Mouse (Mus musculus) stomach, embryonic 16.5 days (tissue): ENCODE measurements around the gene Tgif2. TPM values are rescaled to one million over a fixed set of nuclear protein-coding genes. Genes with fewer than 3 reads are reported as not detected.
"Not testable (repeated sequence)": the region's sequence is repeated elsewhere in the genome, so short reads cannot be mapped to it uniquely, and the experiment has no call there.

Experiments used
- ATAC-seq: fragments of 200-750 bp; cut with Nextera tagmentation; 2 replicates; pipeline ENCODE4 v1.8.0; 2017; ENCODE audit warnings: moderate number of reproducible peaks, moderate TSS enrichment; ENCODE audit not compliant: insufficient read depth, low FRiP score
- H3K27ac ChIP-seq: fragments of 300-500 bp; sonication (generic); 2 replicates; pipeline ENCODE4 v1.5.1; 2014; ENCODE audit warnings: low read length
- H3K27me3 ChIP-seq: fragments of 300-500 bp; sonication (generic); 2 replicates; pipeline ENCODE4 v1.6.1; 2014; ENCODE audit warnings: low read length, control low read depth, mixed read lengths; ENCODE audit not compliant: control insufficient read depth, insufficient read depth
- H3K36me3 ChIP-seq: fragments of 300-500 bp; sonication (generic); 2 replicates; pipeline ENCODE4 v1.6.1; 2014; ENCODE audit warnings: low read length; ENCODE audit not compliant: control insufficient read depth, insufficient read depth
- H3K4me1 ChIP-seq: fragments of 300-500 bp; sonication (generic); 2 replicates; pipeline ENCODE4 v1.6.1; 2014; ENCODE audit warnings: low read length, control low read depth, mixed read lengths; ENCODE audit not compliant: control insufficient read depth, insufficient read depth
- H3K4me2 ChIP-seq: fragments of 300-500 bp; sonication (generic); 2 replicates; pipeline ENCODE4 v1.6.1; 2014; ENCODE audit warnings: low read depth, low read length, mixed read lengths
- H3K4me3 ChIP-seq: fragments of 300-500 bp; sonication (generic); replicated peaks from 2 replicates; pipeline ENCODE4 v1.5.1; 2014; ENCODE audit warnings: mild to moderate bottlenecking, low read length
- H3K9ac ChIP-seq: fragments of 300-500 bp; sonication (generic); 2 replicates; pipeline ENCODE4 v1.6.1; 2014; ENCODE audit warnings: low read length
- H3K9me3 ChIP-seq: fragments of 300-500 bp; sonication (generic); replicated peaks from 2 replicates; pipeline ENCODE4 v1.6.1; 2016; ENCODE audit warnings: low read length, control low read depth; ENCODE audit not compliant: control insufficient read depth
- WGBS: fragments of 180-500 bp; shearing (Covaris S2); extraction: QIAGEN DNeasy Blood & Tissue Kit; methylation state at CpG from one replicate; pipeline ENCODE4 v1.1.7; 2014; 5-methylcytosine and 5-hydroxymethylcytosine counted together
- polyA plus RNA-seq: library from polyadenylated mRNA; unstranded; fragments of >200 nt; fragmentation: Nextera tagmentation; extraction: Ambion mirVana; gene quantifications from 2 replicates; pipeline ENCODE4 v1.2.1, GENCODE M21; 2015

Gene Tgif2
- polyA plus RNA-seq, 1 experiment from 2014 or later: 36.5 TPM

GRCm38 (mm10) chr2:156811556-156811955 is 28.3 kb upstream of the Tgif2 start:
- no peaks in the 10 kb centered on the region for H3K9me3 ChIP-seq
- no peaks in the 10 kb centered on the region for H3K36me3 ChIP-seq
- H3K4me1 ChIP-seq: peaks cover 15% of the 10 kb centered on the region
- H3K27ac ChIP-seq: no peak overlapping the region
- H3K9ac ChIP-seq: no peak overlapping the region
- H3K4me2 ChIP-seq: no peak overlapping the region
- WGBS: 73% methylated on average over 5 of the region's 5 CpGs
- H3K4me3 ChIP-seq: no peak overlapping the region
- H3K27me3 ChIP-seq: no peaks in the 10 kb centered on the region
- no peak for ATAC-seq

- no peak overlapping the region for H3K4me2 ChIP-seq
- 12% methylated on average over 8 of the region's 8 CpGs for WGBS
- H3K4me1 ChIP-seq: peaks cover 15% of the 10 kb centered on the region
- H3K9ac ChIP-seq: no peak overlapping the region
- H3K4me3 ChIP-seq: no peak overlapping the region
- H3K9me3 ChIP-seq: no peaks in the 10 kb centered on the region
- peak; percentile 40; the same call in 1 of the 2 replicates for ATAC-seq
- no peaks in the 10 kb centered on the region for H3K27me3 ChIP-seq
- H3K36me3 ChIP-seq: no peaks in the 10 kb centered on the region
- H3K27ac ChIP-seq: peak overlapping the region; percentile 76
Observed at GRCm38 (mm10) chr2:156814344-156814801, 25.4 kb upstream of the Tgif2 start.

- peaks cover 15% of the 10 kb centered on the region for H3K4me1 ChIP-seq
- peak overlapping the region; percentile 76 for H3K27ac ChIP-seq
- H3K4me3 ChIP-seq: no peak overlapping the region
- H3K27me3 ChIP-seq: no peaks in the 10 kb centered on the region
- H3K4me2 ChIP-seq: no peak overlapping the region
- WGBS: 17% methylated on average over 5 of the region's 5 CpGs
- no peaks in the 10 kb centered on the region for H3K9me3 ChIP-seq
- 0 out of 2 replicates have a peak, but pooled peaks have one; percentile 10 for ATAC-seq
- H3K36me3 ChIP-seq: no peaks in the 10 kb centered on the region
- peak overlapping the region; percentile 38; the same call in 1 of the 2 replicates for H3K9ac ChIP-seq
Observed at GRCm38 (mm10) chr2:156814893-156815292, 24.9 kb upstream of the Tgif2 start.

DNA sequence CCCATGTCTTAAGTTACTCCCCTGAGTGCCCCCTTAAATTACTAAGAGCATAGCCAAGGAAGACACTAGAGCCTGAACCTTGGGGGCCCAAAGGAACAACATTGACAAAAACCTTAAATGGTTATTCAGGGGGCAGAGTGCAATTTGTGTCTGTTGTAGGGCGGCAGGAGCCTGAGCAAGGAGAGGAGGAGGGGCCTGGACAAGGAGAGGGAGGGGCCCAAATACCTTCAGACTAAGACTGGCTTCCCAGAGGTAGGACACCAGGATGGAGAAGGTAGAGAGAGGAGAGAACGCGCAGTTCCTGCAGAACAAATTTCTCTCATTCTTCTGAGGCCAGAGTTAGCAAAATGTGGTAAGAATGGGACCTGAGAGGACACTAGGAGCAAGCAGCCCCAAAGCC is 24.4 kb upstream of the Tgif2 start:
- 64% methylated on average over 3 of the region's 3 CpGs for whole genome bisulfite sequencing
- H3K4me2 ChIP-seq: no peak overlapping the region

DNA sequence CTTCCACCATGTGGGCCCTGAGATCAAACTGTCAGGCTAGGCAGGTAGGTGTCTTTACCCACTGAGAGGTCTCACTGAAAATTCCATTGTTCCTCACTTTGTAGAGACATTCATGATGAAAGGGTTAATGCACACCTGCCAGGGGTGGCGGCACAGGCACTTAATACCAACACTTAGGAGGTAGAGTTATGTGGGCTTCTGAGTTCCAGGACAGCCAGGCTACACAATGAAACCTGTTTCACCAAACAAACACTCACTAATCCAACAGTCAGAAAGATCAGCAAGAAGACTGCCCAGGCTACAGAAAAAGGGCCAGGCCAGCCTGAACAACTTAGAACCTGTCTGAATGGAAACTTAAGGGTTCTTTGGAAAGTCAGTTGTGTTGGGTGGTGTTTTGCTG is 23.7 kb upstream of the Tgif2 start:
- no peaks in the 10 kb centered on the region for H3K27me3 ChIP-seq
- no peak overlapping the region for H3K4me3 ChIP-seq
- 67% methylated on average over 1 of the region's 1 CpGs for WGBS
- no peaks in the 10 kb centered on the region for H3K36me3 ChIP-seq
- no peak overlapping the region for H3K9ac ChIP-seq
- H3K27ac ChIP-seq: no peak overlapping the region
- no peak for ATAC-seq
- no peak overlapping the region for H3K4me2 ChIP-seq
- H3K4me1 ChIP-seq: peaks cover 15% of the 10 kb centered on the region
- no peaks in the 10 kb centered on the region for H3K9me3 ChIP-seq

More for the DNA sequence above, 24.4 kb upstream of the Tgif2 start:
- Histone ChIP-seq H3K27ac (peak overlapping the region; percentile 76), H3K4me1 (peaks cover 15% of the 10 kb centered on the region), H3K9me3 (no peaks in the 10 kb centered on the region), H3K36me3 (no peaks in the 10 kb centered on the region), H3K9ac (no peak overlapping the region), H3K27me3 (no peaks in the 10 kb centered on the region), H3K4me3 (no peak overlapping the region)
- ATAC-seq: no peak

- not testable (repeated sequence) for H3K27me3 ChIP-seq, H3K4me1 ChIP-seq, H3K36me3 ChIP-seq, H3K9me3 ChIP-seq, H3K9ac ChIP-seq, H3K4me3 ChIP-seq, ATAC-seq, H3K27ac ChIP-seq, H3K4me2 ChIP-seq
- 86% methylated on average over 6 of the region's 6 CpGs for WGBS
Observed at GRCm38 (mm10) chr2:156825128-156825527, 14.7 kb upstream of the Tgif2 start.

GRCm38 (mm10) chr2:156834336-156834735 is 5.5 kb upstream of the Tgif2 start:
- Histone ChIP-seq H3K36me3 (peaks cover 38% of the 10 kb centered on the region), H3K4me1 (peaks cover 13% of the 10 kb centered on the region; the same call in 1 of the 2 replicates), H3K9ac (no peak overlapping the region), H3K27me3 (no peaks in the 10 kb centered on the region), H3K27ac (no peak overlapping the region), H3K9me3 (peaks cover 19% of the 10 kb centered on the region), H3K4me2 (no peak overlapping the region), H3K4me3 (no peak overlapping the region)
- WGBS: 96% methylated on average over 11 of the region's 11 CpGs
- no peak for ATAC-seq

- 48% methylated on average over 6 of the region's 6 CpGs for WGBS
- peak overlapping the region; percentile 88 for H3K4me3 ChIP-seq
- peak overlapping the region; percentile 94 for H3K9ac ChIP-seq
Observed at GRCm38 (mm10) chr2:156838839-156839238, 968 bp upstream of the Tgif2 start.

DNA sequence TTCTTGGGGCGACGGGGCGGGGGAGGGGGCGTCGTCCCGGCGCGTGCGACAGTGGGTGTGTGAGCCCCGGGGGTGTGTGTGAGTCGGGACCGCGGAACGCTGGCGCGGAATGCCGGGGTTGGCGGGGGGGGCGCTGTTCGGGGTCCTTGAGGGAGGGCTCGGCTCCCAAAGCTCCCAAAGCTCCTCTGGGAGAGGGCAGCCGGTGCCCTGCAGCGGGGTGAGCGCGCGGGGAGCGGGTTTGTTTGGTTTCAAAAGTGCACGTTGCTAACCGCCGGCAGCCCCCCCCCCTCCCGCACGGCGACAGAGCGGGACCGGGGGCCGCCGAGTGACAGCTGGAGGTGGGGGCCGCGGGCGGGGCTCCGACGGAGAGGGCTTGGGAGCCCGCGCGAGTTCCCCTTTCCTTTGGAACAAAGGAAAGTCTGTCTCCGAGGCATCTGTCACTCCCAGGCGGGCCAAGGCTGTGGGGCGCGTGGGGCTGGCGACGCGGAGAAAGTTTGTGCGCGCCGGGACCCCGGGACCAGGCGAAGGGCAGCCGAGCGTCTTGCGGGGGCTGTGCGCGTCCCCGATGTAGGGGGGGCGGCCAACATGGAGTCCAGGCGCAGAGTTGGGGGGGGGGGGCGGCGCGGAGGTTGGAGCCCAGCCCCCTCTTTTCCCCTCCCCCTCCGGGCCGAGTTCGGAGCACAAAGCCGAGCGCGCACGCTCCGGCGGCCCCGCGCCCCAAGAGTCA is 657 bp downstream of the Tgif2 start:
- Histone ChIP-seq H3K36me3 (0 out of 2 replicates have a peak, but pooled peaks cover 4% of the 10 kb centered on the region), H3K4me3 (peak overlapping the region; percentile 88), H3K9me3 (no peaks in the 10 kb centered on the region), H3K27ac (peak overlapping the region; percentile 95), H3K4me2 (peak overlapping the region; percentile 63), H3K4me1 (peaks cover 52% of the 10 kb centered on the region), H3K9ac (peak overlapping the region; percentile 94), H3K27me3 (no peaks in the 10 kb centered on the region)
- ATAC-seq: peak; percentile 25
- 1% methylated on average over 62 of the region's 79 CpGs for WGBS

More at GRCm38 (mm10) chr2:156838839-156839238, 968 bp upstream of the Tgif2 start:
- 0 out of 2 replicates have a peak, but pooled peaks cover 10% of the 10 kb centered on the region for H3K36me3 ChIP-seq
- ATAC-seq: no peak
- no peaks in the 10 kb centered on the region for H3K27me3 ChIP-seq
- H3K4me2 ChIP-seq: peak overlapping the region; percentile 63
- peaks cover 39% of the 10 kb centered on the region for H3K4me1 ChIP-seq
- no peaks in the 10 kb centered on the region for H3K9me3 ChIP-seq
- H3K27ac ChIP-seq: peak overlapping the region; percentile 95; the same call in 1 of the 2 replicates
